Mouse (Mus musculus) cerebellum, postnatal 14 days (tissue): Measurements from ENCODE around the gene Olfr212.
"Not testable (repeated sequence)": the region's sequence is repeated elsewhere in the genome, so short reads cannot be mapped to it uniquely, and the experiment has no call there.

Experiments
- DNase-seq, 2 experiments: peaks; one replicate each; pipeline ENCODE4 v3.0.0; 2021; ENCODE audit warnings: mixed read lengths in 2 of 2

Olfr212 gene

GRCm38 (mm10) chr6:116506302-116507003, at the start of gene Olfr212:
TSS of gene Olfr212 (plus strand) at chr6:116506516.
- DNase-seq = not testable (repeated sequence)

GRCm38 (mm10) chr6:116458728-116459127, 47.6 kb upstream of the Olfr212 start:
- no peak for DNase-seq

GRCm38 (mm10) chr6:116459232-116459631, 47.1 kb upstream of the Olfr212 start:
- no peak for DNase-seq

GRCm38 (mm10) chr6:116460544-116461283, 45.6 kb upstream of the Olfr212 start, which contains the start of gene Alox5:
TSS of gene Alox5 (minus strand) at chr6:116461178.
- DNase-seq = peak; percentile 37 to 43

GRCm38 (mm10) chr6:116468081-116468480, 38.2 kb upstream of the Olfr212 start:
- peak in 1 of 2 experiments; percentile 9 for DNase-seq

- no peak for DNase-seq
These were observed 21.2 kb upstream of the Olfr212 start for GRCm38 (mm10) chr6:116485081-116485480.

- no peak for DNase-seq
These were observed 19.5 kb upstream of the Olfr212 start for GRCm38 (mm10) chr6:116486833-116487232.

GRCm38 (mm10) chr6:116488791-116489190, 17.5 kb upstream of the Olfr212 start, which contains the start of gene Olfr211:
TSS of gene Olfr211 (plus strand) at chr6:116489091.
- DNase-seq = peak; percentile 65 to 67

- DNase-seq = no peak
These were observed 12.6 kb upstream of the Olfr212 start for GRCm38 (mm10) chr6:116493742-116494141.

GRCm38 (mm10) chr6:116495960-116496359, 10.4 kb upstream of the Olfr212 start:
- DNase-seq = no peak

GRCm38 (mm10) chr6:116514832-116515231, 8.5 kb downstream of the Olfr212 start:
- DNase-seq = no peak

GRCm38 (mm10) chr6:116538156-116538555, 31.8 kb downstream of the Olfr212 start, which contains the start of gene Olfr213:
TSS of gene Olfr213 (plus strand) at chr6:116538456.
- DNase-seq = no peak

- DNase-seq = no peak
These were observed 36.2 kb downstream of the Olfr212 start for GRCm38 (mm10) chr6:116542500-116542899.

- not testable (repeated sequence) for DNase-seq
These were observed 44.5 kb downstream of the Olfr212 start, which contains the start of gene Gm5580 for GRCm38 (mm10) chr6:116550841-116551240. TSS of gene Gm5580 (plus strand) at chr6:116551141.

- no peak for DNase-seq
These were observed 47.6 kb downstream of the Olfr212 start, which contains the start of gene Olfr214 for GRCm38 (mm10) chr6:116553935-116554334. TSS of gene Olfr214 (plus strand) at chr6:116554235.

GRCm38 (mm10) chr6:116554952-116555351, 48.6 kb downstream of the Olfr212 start:
- DNase-seq = no peak
